Mouse (Mus musculus) lung, postnatal 0 days (tissue): ENCODE results near the gene Cgnl1. TPM values are rescaled to one million over a fixed set of nuclear protein-coding genes. Genes with fewer than 3 reads are reported as not detected.

Experiments
- ATAC-seq: fragments of 200-750 bp; cut with Nextera tagmentation; 2 replicates; pipeline ENCODE4 v1.8.0; 2017; ENCODE audit warnings: moderate library complexity
- DNase-seq: peaks from one replicate; pipeline ENCODE4 v3.0.0-alpha.2; 2016; ENCODE audit warnings: low spot score
- H3K27ac ChIP-seq: fragments of 300-500 bp; sonication (generic); 2 replicates; pipeline ENCODE4 v1.5.1; 2014; ENCODE audit warnings: antibody characterized with exemption, mild to moderate bottlenecking, low read length, mixed read lengths
- H3K27me3 ChIP-seq: fragments of 300-500 bp; sonication (generic); replicated peaks from 2 replicates; pipeline ENCODE4 v1.6.1; 2014; ENCODE audit warnings: low read length, mixed read lengths; ENCODE audit not compliant: insufficient read depth
- H3K36me3 ChIP-seq: fragments of 300-500 bp; sonication (generic); 2 replicates; pipeline ENCODE4 v1.6.1; 2014; ENCODE audit warnings: low read length, mixed read lengths; ENCODE audit not compliant: insufficient read depth
- H3K4me1 ChIP-seq: fragments of 300-500 bp; sonication (generic); 2 replicates; pipeline ENCODE4 v1.6.1; 2014; ENCODE audit warnings: antibody characterized with exemption, low read depth, low read length, mixed read lengths; ENCODE audit not compliant: insufficient read depth
- H3K4me2 ChIP-seq: fragments of 300-500 bp; sonication (generic); replicated peaks from 2 replicates; pipeline ENCODE4 v1.6.1; 2014; ENCODE audit warnings: low read depth, mild to moderate bottlenecking, low read length, moderate library complexity, mixed read lengths
- H3K4me3 ChIP-seq: fragments of 300-500 bp; sonication (generic); 2 replicates; pipeline ENCODE4 v1.5.1; 2014; ENCODE audit warnings: low read depth, low read length
- H3K9ac ChIP-seq: fragments of 300-500 bp; sonication (generic); replicated peaks from 2 replicates; pipeline ENCODE4 v1.6.1; 2014; ENCODE audit warnings: low read depth, mild to moderate bottlenecking
- H3K9me3 ChIP-seq: fragments of 300-500 bp; sonication (generic); 2 replicates; pipeline ENCODE4 v1.6.1; 2016; ENCODE audit warnings: low read length, mixed read lengths
- CTCF ChIP-seq: IDR thresholded peaks from 2 replicates; pipeline ENCODE4 v1.5.1; 2016; ENCODE audit warnings: antibody characterized with exemption, mild to moderate bottlenecking
- EP300 ChIP-seq: IDR thresholded peaks from 2 replicates; pipeline ENCODE4 v1.6.1; 2016; ENCODE audit warnings: antibody characterized with exemption, mild to moderate bottlenecking, control low read depth
- WGBS: fragments of 180-500 bp; shearing (Covaris S2); extraction: QIAGEN DNeasy Blood & Tissue Kit; methylation state at CpG from one replicate; pipeline ENCODE4 v1.1.7; 2014; 5-methylcytosine and 5-hydroxymethylcytosine counted together
- polyA plus RNA-seq: library from polyadenylated mRNA; unstranded; fragments of >200 nt; fragmentation: Nextera tagmentation; extraction: Ambion mirVana; gene quantifications from 2 replicates; pipeline ENCODE4 v1.2.1, GENCODE M21; 2015

Gene Cgnl1
- polyA plus RNA-seq, 1 experiment from 2014 or later = 26.1 TPM

DNA sequence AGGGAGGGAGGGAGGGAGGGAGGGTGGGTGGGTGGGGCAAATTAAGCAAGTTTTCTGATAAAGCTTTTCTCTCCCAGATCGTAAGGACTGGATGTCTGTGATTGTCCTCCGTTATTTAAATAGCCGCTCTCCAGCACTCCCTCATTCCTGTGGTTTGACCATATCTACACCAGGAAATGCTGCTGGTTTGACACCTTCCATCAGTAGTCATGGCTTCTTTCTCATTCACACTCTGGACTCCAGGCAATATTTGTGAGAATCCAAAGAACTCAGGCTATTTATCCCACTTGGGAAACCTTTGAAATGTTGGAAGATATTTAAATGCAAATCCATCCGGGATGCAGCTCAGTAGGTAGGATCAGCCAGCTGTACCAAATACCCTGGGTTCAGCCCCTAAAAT, 77.6 kb downstream of the Cgnl1 start:
- Histone ChIP-seq H3K27me3 (no peaks in the 10 kb centered on the region), H3K4me2 (no peak overlapping the region), H3K9me3 (no peaks in the 10 kb centered on the region), H3K9ac (no peak overlapping the region), H3K4me1 (peaks cover 7% of the 10 kb centered on the region; the same call in 1 of the 2 replicates), H3K4me3 (no peak overlapping the region), H3K27ac (peak overlapping the region; percentile 20; the same call in 1 of the 2 replicates), H3K36me3 (no peaks in the 10 kb centered on the region)
- 50% methylated on average over 4 of the region's 4 CpGs for WGBS
- DNase-seq (no peak), ATAC-seq (no peak)
- TF ChIP-seq EP300 (no peak), CTCF (no peak)

DNA sequence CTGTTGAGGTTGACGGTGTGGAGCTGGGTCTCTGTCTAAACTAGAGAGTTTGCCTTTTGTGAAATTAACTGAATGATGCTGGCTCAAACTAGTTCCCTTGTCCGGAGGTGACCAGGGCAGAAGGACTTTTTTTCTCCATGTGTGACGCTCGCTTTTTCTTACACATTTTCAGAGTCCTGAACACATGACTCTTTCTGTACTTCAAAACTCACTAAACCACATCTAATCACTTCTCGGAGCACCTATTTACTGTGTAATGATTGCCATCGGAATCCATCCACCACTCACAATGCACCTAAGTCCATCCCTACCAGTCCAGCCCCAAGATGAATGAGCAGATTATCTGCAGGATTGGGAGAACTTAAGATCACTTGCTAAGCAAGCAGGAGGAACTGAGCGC, 79.2 kb downstream of the Cgnl1 start:
- no peak for ATAC-seq
- DNase-seq = no peak
- Histone ChIP-seq H3K4me2 (no peak overlapping the region), H3K4me1 (peaks cover 7% of the 10 kb centered on the region; the same call in 1 of the 2 replicates), H3K9me3 (no peaks in the 10 kb centered on the region), H3K4me3 (no peak overlapping the region), H3K27ac (no peak overlapping the region), H3K9ac (no peak overlapping the region), H3K27me3 (no peaks in the 10 kb centered on the region), H3K36me3 (no peaks in the 10 kb centered on the region)
- 95% methylated on average over 7 of the region's 7 CpGs for WGBS
- no peak for TF ChIP-seq CTCF
- no peak for TF ChIP-seq EP300

DNA sequence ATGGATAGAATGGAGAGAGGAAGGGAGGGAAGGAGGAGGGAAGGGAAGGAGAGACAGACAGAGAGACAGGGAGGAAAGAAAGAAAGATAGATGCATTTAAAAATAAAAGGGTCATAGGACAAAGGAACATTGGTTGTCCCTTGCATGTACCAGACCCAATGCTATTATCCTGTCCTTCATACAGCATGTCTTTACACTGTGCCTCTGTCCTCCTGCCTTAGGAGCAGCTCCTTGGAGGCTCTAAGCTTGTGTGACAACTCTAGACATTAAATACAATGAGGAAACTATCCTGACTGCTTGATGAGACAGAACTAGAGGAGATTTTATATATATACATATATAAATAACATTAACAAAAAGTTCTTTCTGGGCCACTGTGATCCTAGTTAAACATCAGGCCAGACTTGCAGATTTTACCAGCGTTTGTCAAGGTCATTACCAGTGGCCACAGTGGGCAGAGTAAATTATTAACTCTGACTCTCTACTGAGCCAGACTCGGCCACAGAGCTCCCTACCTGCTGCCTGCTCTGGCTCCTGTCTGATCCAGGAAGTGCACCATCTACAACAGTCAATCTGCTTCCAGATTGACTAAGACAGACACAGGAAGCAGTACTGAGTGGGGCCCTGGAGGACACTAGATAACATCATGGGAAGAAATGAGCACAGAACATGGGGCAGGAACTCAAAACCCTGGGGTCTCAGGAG, 81.9 kb downstream of the Cgnl1 start:
- TF ChIP-seq EP300 (no peak), CTCF (no peak)
- DNase-seq (no peak), ATAC-seq (0 out of 2 replicates have a peak, but pooled peaks have one; percentile 14)
- Histone ChIP-seq H3K4me2 (no peak overlapping the region), H3K9me3 (no peaks in the 10 kb centered on the region), H3K36me3 (no peaks in the 10 kb centered on the region), H3K4me3 (no peak overlapping the region), H3K27me3 (no peaks in the 10 kb centered on the region), H3K27ac (peak overlapping the region; percentile 26; the same call in 1 of the 2 replicates), H3K4me1 (peaks cover 7% of the 10 kb centered on the region; the same call in 1 of the 2 replicates), H3K9ac (no peak overlapping the region)
- 31% methylated on average over 2 of the region's 2 CpGs for WGBS

DNA sequence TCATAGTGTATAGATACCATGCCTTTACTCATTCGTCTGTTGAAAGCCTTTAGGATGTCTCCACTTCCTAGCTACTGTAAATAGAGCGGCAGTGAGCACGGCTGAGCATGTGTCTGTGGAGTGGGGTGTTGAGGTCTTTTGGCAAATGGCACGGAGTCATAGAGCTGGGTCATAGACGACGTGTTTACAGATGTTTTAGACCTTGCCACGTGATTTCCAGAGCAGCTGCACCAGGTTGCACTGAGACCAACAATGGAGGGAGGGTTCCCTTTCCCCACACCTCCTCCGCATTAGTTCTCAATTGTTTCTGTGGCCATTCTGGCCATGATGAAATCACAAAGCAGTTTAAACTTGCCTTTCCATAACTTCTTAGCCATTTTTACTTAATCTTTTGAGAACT, 84.9 kb downstream of the Cgnl1 start:
- DNase-seq = no peak
- Histone ChIP-seq H3K27me3 (no peaks in the 10 kb centered on the region), H3K4me3 (no peak overlapping the region), H3K4me2 (no peak overlapping the region), H3K27ac (no peak overlapping the region), H3K9me3 (no peaks in the 10 kb centered on the region), H3K36me3 (no peaks in the 10 kb centered on the region), H3K9ac (no peak overlapping the region), H3K4me1 (peaks cover 5% of the 10 kb centered on the region; the same call in 1 of the 2 replicates)
- 62% methylated on average over 8 of the region's 8 CpGs for WGBS
- ATAC-seq = no peak
- no peak for TF ChIP-seq EP300
- TF ChIP-seq CTCF = no peak

DNA sequence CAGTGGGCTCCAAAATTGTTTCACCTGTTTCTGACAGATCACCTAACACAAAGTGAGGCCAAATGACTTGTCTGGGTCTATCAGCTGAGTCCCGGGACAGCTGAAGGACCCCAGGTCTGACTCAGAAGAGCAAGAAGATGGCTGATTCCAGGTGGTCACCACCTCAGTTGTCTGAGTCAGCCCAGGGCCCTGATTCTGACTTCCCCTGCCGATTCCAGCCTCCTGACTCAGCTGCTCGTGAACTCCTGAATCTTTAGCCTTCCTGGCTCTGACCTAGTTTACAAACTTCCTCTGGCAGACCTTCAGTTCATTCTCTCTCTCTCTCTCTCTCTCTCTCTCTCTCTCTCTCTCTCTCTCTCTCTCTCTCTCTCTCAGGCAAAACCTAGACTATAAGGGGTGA, 86.6 kb downstream of the Cgnl1 start:
- Histone ChIP-seq H3K4me1 (peaks cover 6% of the 10 kb centered on the region; the same call in 1 of the 2 replicates), H3K27me3 (no peaks in the 10 kb centered on the region), H3K9ac (no peak overlapping the region), H3K36me3 (no peaks in the 10 kb centered on the region), H3K27ac (no peak overlapping the region), H3K4me2 (no peak overlapping the region), H3K4me3 (no peak overlapping the region), H3K9me3 (no peaks in the 10 kb centered on the region)
- no peak for ATAC-seq
- TF ChIP-seq EP300 = no peak
- TF ChIP-seq CTCF = no peak
- WGBS = 64% methylated on average over 3 of the region's 3 CpGs
- DNase-seq = no peak

DNA sequence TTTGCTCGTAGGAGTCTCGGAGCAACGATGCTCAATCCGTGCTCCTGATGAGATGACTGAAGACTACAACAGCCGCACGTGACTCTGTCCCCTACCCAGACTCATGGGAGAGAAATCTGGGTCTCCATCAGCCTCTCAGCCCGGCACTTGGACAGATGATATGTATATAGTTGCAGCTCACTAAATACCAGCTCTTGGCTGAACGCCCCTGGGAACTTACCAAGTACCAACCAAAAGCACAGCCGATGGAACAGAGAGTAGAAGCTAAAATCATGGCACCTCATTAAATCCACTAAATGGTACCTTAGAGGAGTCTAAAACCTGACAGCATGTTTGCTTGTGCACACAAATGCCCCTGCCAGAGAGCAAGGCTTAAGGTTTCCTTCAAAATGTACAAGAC, 91.0 kb downstream of the Cgnl1 start:
- TF ChIP-seq CTCF (no peak), EP300 (no peak)
- no peak overlapping the region for H3K4me3 ChIP-seq
- H3K27ac ChIP-seq = no peak overlapping the region
- WGBS = 75% methylated on average over 9 of the region's 9 CpGs
- no peak overlapping the region for H3K4me2 ChIP-seq
- H3K36me3 ChIP-seq = no peaks in the 10 kb centered on the region
- H3K9me3 ChIP-seq = no peaks in the 10 kb centered on the region
- H3K4me1 ChIP-seq = peaks cover 16% of the 10 kb centered on the region; the same call in 1 of the 2 replicates
- no peak overlapping the region for H3K9ac ChIP-seq
- no peaks in the 10 kb centered on the region for H3K27me3 ChIP-seq
- no peak for DNase-seq
- ATAC-seq = no peak
